Mouse (Mus musculus) lung, postnatal 14 days (tissue): Measurements from ENCODE around the gene Fry.

Experiments used
- DNase-seq: peaks from one replicate; pipeline ENCODE4 v3.0.0; 2021

Gene Fry

DNA sequence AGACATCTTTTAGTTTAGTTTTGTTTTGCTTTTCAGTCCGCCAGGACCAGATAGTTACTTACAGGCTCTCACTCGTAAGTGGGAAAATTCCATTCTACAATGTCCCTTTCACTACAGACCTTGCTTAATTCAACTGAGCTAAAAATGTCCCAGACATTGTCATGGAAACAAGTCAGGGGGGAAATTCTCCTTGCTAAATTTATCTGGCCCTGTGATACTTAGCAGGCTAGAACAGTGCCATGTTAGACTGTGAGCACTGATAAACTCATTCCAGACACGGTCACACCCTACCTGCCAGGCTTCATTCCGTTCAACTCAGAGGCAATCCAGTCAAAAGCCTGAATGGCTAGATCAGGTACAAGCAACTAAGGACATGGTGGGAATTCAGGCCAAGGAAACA is 227.9 kb downstream of the Fry start:
- DNase-seq, result no peak

- DNase-seq, result no peak
Observed at GRCm38 (mm10) chr5:150347845-150348244, 229.4 kb downstream of the Fry start.

DNA sequence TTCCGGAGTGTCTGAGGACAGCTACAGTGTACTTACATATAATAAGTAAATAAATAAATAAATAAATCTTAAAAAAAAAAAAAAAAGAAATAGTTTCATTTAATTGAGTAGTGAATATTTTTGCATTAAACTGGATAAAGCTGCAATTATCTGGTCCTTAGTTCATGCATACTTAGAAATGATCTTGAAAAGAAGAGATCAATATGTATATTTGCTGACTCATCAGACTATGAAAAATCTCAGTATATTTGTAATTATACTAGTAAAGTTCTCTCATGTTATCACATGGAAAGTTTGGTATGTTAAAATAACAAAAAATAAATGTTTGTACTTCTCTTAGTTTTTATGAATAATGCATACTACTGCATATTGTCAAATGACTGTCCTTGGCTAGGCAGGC is 229.9 kb downstream of the Fry start:
- no peak for DNase-seq

- no peak for DNase-seq
Observed at GRCm38 (mm10) chr5:150351191-150351590, 232.7 kb downstream of the Fry start.

DNA sequence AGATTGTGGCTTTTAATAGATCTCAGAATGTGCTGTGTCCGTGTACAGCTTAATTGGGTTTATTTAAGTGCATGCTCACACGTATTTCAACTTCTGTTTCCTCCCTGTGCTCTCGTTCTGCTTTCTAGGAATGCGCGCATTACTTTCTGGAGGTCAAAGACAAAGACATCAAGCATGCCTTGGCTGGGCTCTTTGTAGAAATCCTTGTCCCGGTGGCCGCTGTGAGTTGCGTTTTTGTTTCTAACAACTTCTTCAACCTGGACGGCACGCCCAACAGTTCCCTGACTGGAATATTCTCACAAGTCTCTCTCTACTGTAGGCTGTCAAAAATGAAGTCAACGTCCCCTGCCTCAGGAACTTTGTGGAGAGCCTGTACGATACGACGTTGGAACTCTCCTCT is 240.2 kb downstream of the Fry start:
- no peak for DNase-seq

DNA sequence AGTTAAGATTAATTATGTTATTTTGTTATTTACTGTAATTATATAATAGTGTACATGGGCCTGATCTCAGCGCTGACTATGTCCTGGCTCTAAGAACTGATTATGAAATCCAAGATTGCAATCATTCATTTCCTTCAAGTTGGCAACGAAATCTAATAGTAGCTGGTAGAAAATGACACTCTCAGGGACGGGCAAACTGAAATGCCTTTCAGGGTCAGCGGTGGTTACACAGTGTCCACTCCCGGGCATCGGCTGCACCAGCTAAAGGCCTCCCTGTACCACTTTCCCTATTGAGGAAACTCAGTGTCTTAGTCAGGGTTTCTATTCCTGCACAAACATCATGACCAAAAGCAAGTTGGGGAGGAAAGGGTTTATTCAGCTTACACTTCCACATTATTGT is 243.8 kb downstream of the Fry start:
- DNase-seq, result no peak

- DNase-seq, result no peak
Observed at GRCm38 (mm10) chr5:150364621-150365020, 246.2 kb downstream of the Fry start.

GRCm38 (mm10) chr5:150367027-150367426 is 248.6 kb downstream of the Fry start:
- DNase-seq, result no peak

GRCm38 (mm10) chr5:150370291-150370690 is 251.8 kb downstream of the Fry start:
- no peak for DNase-seq

GRCm38 (mm10) chr5:150370895-150371294 is 252.4 kb downstream of the Fry start:
- no peak for DNase-seq

DNA sequence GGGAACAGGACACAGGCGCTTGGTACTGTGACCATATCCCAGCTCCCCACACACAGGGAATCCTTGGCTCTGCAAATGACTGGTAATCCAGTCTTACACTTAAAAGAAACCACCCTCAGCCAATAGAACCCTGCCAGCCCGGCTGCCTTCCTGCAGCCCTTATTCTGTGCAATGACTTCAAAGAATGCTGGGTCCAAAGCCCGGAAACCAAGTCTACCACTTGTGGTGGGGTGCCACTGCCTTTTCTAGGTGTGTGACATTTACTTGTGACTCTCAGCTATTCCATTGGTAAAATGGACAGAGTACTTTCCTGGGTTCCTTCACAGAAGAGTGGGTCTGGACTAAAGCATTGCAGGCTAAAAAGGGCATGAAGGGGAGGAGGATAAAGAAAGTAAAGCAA is 254.5 kb downstream of the Fry start:
- no peak for DNase-seq

DNA sequence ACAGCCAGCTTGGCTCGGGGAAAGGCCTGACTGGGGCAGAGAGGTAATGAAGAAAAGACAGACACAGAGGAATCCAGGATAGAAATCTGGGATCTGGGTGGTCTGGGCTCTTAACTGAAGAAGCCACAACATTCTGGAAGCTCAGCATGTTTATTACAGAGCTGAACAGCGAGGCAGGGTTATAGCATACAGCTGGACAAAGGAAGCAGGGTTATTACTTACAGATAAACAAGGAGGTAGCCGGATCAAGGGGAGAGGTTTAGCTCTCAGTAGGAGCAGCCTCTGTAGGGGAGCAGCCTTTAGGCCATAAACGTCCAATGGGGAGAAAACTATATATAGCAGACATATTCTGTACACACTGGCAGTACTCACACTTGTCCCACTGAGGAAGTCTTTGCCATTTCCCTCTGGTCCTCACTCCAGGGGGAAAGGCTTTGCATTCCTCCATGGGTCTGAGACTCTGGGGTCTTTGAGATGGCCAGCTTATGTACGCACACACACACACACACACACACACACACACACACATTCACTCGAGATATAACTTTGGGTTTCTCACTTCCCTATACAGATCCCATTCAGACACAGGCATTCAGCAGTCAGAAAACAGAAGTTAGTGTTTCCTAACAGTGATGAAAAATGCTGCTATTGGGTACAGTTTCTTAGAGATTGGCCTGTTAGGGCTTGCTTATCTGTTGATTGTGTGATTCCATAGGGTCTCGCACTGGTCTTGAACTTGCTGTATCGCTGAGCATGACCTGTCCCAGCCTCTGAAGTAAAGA is 256.5 kb downstream of the Fry start:
- DNase-seq, result no peak

DNA sequence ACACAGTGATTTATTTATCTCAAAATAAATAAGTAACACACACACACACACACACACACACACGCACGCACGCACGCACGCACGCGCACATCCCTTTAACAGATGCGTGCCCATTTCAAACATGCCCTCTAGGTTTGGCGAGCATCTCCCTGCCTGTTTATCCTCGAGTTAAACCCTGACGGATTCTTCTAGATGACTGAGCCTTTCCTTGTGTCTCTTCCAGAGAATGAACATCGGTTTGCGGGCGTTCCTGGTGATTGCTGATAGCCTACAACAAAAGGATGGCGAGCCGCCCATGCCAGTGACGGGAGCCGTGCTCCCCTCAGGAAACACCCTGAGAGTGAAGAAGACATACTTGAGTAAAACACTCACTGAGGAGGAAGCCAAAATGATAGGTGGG is 260.1 kb downstream of the Fry start:
- no peak for DNase-seq

DNA sequence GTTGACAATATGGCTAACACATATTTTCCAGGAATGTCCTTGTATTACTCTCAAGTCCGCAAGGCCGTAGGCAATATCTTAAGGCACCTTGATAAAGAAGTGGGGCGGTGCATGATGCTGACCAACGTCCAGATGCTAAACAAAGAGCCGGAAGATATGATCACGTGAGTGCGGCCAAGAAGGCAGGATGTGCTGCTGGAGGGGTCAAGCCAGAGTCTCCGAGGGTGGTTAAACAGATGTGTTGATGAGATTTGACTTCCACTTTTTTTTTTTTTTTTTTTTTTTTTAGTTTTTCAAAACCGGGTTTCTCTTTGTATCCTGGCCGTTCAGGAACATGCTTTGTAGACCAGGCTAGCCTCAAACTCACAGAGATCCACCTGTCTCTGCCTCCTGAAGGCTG is 262.3 kb downstream of the Fry start:
- DNase-seq, result no peak

DNA sequence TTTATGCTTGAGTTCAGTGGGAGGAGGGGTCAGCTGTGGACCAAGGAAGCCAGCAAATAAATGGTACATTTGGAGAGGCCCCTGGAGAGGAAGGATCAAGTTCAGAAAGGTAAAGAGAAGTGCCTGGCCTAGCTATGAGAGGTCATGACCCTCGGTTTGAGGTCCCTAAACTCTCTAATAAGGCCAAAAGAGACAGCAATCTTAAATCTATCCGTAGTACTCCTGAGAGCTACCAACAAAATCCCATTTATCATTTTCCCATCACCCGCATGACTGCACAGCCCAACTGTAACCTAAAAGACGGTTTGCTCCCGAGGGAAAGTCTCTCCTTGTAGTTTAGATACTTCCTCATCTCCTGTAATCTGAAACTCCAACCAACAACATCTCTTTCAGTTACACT is 264.0 kb downstream of the Fry start:
- DNase-seq, result no peak

DNA sequence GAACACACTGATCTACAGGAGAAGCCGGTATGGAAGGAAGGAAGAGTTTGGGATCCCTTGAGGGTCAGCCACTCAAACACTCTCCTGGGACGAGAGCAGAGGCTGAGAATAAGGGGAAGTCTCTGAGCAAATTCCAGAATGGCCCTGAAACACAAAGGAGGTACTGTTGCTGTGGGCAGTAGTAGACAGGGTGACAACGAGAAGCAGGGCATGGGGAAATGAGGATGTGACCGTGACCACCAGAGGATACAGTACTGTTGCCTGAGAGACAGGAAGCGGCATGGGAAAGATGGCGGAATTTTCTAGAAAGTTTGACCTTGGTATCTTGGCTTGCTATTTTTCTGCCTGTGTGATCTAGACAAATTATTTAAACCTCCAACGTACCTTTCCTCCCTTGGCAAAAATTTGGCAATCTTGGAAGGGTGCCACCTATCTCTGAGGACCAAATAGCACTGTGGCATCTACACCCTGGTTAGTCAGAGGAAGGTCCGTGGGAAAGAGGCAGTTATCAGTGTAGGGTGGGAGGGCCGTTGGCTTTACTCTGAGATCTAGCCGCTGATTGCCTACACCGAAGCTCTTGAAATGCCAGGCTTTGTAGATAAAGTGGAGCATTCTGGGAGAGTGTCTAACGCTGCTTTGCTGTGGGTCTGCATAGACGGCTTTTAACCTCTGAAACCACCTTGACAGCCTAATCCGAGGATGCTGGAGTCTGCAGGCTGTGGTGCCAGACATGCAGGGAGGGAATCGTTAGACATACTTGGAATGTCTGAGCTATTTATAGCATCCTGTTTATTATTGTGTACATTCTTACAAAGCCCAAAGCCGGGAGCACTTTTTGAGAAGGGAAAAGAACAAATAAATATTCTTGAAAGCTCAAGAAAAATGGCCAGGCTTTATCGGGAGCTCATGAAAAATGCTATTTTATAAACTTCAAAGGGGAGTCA is 266.1 kb downstream of the Fry start:
- peak; percentile 8 for DNase-seq

- no peak for DNase-seq
Observed at GRCm38 (mm10) chr5:150385224-150385623, 266.8 kb downstream of the Fry start.

DNA sequence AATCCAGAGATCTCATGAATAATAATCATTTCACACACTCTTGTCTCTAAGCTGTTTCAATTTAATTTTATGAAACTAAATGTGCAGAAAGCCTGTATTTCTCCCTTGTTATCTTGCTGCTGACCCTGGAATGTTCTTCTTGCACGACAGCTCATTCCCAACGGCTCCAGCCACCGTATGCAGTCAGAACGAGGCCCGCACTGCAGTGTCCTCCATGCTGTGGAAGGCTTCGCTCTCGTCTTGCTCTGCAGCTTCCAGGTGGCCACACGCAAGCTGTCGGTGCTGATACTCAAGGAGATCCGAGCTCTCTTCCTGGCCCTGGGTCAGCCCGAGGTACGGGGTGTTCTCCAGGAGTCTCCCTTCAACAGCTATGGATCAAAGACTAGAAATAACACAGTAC is 270.2 kb downstream of the Fry start:
- DNase-seq, result no peak

GRCm38 (mm10) chr5:150389589-150390377 is 271.3 kb downstream of the Fry start:
- no peak for DNase-seq

DNA sequence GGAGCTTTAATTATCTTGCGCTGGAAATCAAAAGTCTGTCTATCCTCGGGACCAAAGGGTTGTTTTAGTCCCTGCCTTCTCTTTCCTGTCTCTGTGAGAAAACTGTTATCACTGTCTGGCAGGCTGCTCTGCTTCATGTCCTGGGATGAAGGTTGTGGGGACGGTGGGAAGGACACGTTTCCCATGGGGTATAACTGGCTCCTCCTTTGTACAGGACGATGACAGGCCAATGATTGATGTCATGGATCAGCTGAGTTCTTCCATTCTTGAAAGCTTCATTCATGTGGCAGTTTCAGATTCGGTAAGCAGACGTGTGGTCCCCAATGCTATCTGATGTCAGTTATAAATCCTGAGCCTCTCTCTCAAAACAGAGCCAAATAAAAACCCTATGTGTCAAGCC is 272.0 kb downstream of the Fry start:
- no peak for DNase-seq

GRCm38 (mm10) chr5:150394645-150395044 is 276.2 kb downstream of the Fry start:
- no peak for DNase-seq

DNA sequence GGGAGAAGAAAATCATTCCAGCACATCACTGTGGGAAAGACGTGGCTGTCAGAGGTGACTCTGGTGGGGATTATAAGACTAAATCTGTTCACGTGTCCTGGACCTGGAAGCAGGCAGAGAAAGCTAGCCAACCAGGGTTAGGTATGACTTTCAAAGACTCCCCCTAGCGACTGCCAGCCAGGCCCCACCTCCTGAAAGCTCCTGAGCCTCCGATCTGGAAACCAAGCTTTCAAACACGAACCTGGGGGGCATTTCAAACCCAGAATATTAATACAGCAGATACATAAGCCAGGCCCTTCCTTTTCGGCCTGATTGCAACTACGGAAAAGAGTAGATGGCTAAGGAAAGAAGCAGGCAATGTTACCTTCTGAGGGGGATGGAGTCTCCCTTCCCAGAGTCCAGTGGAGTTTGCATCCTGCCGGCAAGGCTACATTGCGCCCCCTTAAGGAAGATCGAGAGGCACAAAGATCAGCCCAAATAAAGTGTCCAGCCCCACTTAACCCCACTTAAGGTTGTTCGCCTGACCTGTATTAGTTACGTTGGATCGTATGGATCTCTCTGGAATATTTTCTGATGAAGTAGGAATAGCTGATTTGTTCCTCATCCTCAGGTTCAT is 284.5 kb downstream of the Fry start:
- no peak for DNase-seq

GRCm38 (mm10) chr5:150404867-150405266 is 286.4 kb downstream of the Fry start:
- no peak for DNase-seq
